Mouse (Mus musculus) embryonic facial prominence, embryonic 12.5 days (tissue): ENCODE measurements around the gene Prmt9. TPM values are rescaled to one million over a fixed set of nuclear protein-coding genes. Genes with fewer than 3 reads are reported as not detected.

Experiments
- ATAC-seq: fragments of 200-750 bp; cut with Nextera tagmentation; 2 replicates; pipeline ENCODE4 v1.8.0; 2017; ENCODE audit not compliant: insufficient number of reproducible peaks, insufficient read depth, low FRiP score, low TSS enrichment
- H3K27ac ChIP-seq: fragments of 300-500 bp; sonication (generic); 2 replicates; pipeline ENCODE4 v1.5.1; 2016; ENCODE audit warnings: mild to moderate bottlenecking
- H3K27me3 ChIP-seq: fragments of 300-500 bp; sonication (generic); 2 replicates; pipeline ENCODE4 v1.6.1; 2016; ENCODE audit warnings: mild to moderate bottlenecking, moderate library complexity
- H3K36me3 ChIP-seq: fragments of 300-500 bp; sonication (generic); 2 replicates; pipeline ENCODE4 v1.6.1; 2016; ENCODE audit warnings: mild to moderate bottlenecking
- H3K4me1 ChIP-seq: fragments of 300-500 bp; sonication (generic); 2 replicates; pipeline ENCODE4 v1.6.1; 2016
- H3K4me2 ChIP-seq: fragments of 300-500 bp; sonication (generic); replicated peaks from 2 replicates; pipeline ENCODE4 v1.6.1; 2016; ENCODE audit warnings: mild to moderate bottlenecking, moderate library complexity
- H3K4me3 ChIP-seq: fragments of 300-500 bp; sonication (generic); 2 replicates; pipeline ENCODE4 v1.5.1; 2016; ENCODE audit warnings: mild to moderate bottlenecking
- H3K9ac ChIP-seq: fragments of 300-500 bp; sonication (generic); 2 replicates; pipeline ENCODE4 v1.6.1; 2016; ENCODE audit warnings: mild to moderate bottlenecking, moderate library complexity
- H3K9me3 ChIP-seq: fragments of 300-500 bp; sonication (generic); 2 replicates; pipeline ENCODE4 v1.6.1; 2016; ENCODE audit warnings: mild to moderate bottlenecking, moderate library complexity
- WGBS: fragments of 180-500 bp; shearing (Covaris S2); methylation state at CpG from one replicate; pipeline ENCODE4 v1.1.7; 2016; 5-methylcytosine and 5-hydroxymethylcytosine counted together
- polyA plus RNA-seq: library from polyadenylated mRNA; unstranded; fragments of >200 nt; fragmentation: Nextera tagmentation; extraction: Ambion mirVana; gene quantifications from 2 replicates; pipeline ENCODE4 v1.2.1, GENCODE M21; 2016

Gene Prmt9
- polyA plus RNA-seq, 1 experiment from 2014 or later: 25.0 TPM

DNA sequence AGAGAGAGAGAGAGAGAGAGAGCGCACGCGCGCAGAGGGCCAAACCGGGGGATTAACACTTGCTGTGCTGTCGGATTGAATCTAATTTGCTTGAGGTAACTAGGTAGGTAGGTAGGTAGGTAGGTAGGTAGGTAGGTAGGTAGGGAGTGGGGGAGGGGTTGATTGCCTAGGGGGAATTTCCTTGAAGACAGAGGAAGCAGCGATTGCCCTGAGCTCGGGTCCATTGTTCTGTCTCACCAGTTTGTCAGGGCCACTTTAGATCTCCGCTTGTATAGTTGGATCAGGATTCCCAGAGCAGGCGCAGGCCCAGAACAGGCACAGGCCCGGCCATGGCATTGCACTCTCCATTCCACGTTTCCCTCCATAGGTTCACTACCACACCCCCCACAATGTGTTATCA is 12.4 kb upstream of the Prmt9 start:
- H3K4me1 ChIP-seq: no peaks in the 10 kb centered on the region
- H3K27ac ChIP-seq: no peak overlapping the region
- no peaks in the 10 kb centered on the region for H3K9me3 ChIP-seq
- no peaks in the 10 kb centered on the region for H3K36me3 ChIP-seq
- ATAC-seq: no peak
- H3K4me3 ChIP-seq: no peak overlapping the region
- 72% methylated on average over 12 of the region's 12 CpGs for WGBS
- H3K9ac ChIP-seq: no peak overlapping the region
- H3K27me3 ChIP-seq: no peaks in the 10 kb centered on the region
- H3K4me2 ChIP-seq: no peak overlapping the region

DNA sequence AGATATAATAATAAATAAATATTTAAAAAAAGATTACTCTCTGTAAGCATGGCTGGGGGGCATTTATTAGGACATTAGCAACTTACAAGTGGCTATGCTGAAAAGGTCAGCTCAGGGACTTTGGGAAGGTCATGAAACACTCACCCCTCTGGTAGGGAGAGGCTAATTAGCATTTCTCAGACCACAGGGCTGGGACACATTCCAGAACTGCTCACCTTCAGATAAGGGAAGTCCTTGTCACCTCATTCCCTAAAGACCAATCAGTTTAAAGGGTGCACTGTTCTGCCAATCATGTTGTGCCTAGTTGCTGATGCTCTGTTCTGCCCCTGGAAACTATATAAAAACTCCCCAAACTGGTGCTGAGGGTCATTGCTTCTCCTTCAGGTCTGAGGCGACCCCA is 10.9 kb upstream of the Prmt9 start:
- WGBS: 70% methylated on average over 1 of the region's 1 CpGs
- H3K4me2 ChIP-seq: no peak overlapping the region
- no peaks in the 10 kb centered on the region for H3K36me3 ChIP-seq
- no peaks in the 10 kb centered on the region for H3K4me1 ChIP-seq
- H3K4me3 ChIP-seq: no peak overlapping the region
- no peaks in the 10 kb centered on the region for H3K9me3 ChIP-seq
- ATAC-seq: no peak
- H3K9ac ChIP-seq: no peak overlapping the region
- H3K27me3 ChIP-seq: no peaks in the 10 kb centered on the region
- no peak overlapping the region for H3K27ac ChIP-seq

DNA sequence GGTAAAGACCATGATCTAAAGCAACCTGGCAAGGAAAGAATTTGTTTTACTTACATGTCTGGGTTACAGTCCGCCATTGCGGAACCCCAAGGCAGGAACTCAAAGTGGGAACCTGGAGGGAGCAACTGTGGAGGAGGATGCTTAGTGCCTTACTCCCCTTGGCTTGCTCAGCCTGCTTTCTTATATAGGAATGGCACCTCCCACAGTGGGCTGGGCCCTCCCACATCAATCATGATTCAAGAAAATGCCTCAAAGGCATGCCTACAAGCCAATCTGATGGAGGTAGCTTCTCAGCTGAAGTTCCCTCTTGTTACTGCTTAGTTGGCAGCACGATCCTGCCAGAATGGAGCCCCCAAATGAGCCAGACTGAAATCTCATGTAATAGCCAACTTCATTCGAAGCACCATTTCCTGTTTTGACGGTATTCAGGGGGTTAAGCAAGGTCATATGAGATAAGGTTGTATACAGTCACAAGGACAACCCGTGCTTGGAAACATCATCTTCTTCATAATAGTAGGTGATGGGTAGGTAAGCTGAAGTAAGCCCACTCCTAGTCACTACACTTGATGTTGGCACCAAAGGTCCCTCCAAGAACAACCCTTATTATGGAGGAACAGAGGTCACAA is 5.9 kb upstream of the Prmt9 start:
- H3K36me3 ChIP-seq: no peaks in the 10 kb centered on the region
- no peak for ATAC-seq
- no peaks in the 10 kb centered on the region for H3K4me1 ChIP-seq
- no peak overlapping the region for H3K27ac ChIP-seq
- H3K9me3 ChIP-seq: no peaks in the 10 kb centered on the region
- 86% methylated on average over 6 of the region's 6 CpGs for WGBS
- H3K4me2 ChIP-seq: no peak overlapping the region
- no peak overlapping the region for H3K4me3 ChIP-seq
- no peaks in the 10 kb centered on the region for H3K27me3 ChIP-seq
- H3K9ac ChIP-seq: no peak overlapping the region

DNA sequence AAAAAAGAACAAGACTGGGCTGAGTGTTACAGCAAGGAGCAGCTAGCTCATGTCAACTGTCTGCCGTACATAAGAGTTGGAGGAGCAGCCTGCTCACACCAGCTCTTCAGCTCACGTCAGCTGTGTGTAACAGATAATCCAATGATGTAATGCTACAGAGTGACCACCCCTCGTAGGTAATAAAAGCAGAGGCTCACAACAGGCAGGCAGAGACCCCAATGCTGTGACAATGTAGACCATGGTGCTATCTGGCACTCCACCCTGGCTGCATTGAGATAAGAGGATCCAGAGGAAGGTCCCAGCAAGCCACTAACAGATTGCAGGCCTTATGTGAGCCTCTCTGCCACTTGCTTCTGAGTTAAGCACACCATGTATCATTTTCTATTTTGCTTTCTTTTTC is 4.8 kb upstream of the Prmt9 start:
- Histone ChIP-seq H3K4me3 (no peak overlapping the region), H3K36me3 (no peaks in the 10 kb centered on the region), H3K4me1 (no peaks in the 10 kb centered on the region), H3K27ac (no peak overlapping the region), H3K4me2 (no peak overlapping the region), H3K9ac (no peak overlapping the region), H3K27me3 (no peaks in the 10 kb centered on the region), H3K9me3 (no peaks in the 10 kb centered on the region)
- no peak for ATAC-seq
- WGBS: 74% methylated on average over 3 of the region's 3 CpGs

DNA sequence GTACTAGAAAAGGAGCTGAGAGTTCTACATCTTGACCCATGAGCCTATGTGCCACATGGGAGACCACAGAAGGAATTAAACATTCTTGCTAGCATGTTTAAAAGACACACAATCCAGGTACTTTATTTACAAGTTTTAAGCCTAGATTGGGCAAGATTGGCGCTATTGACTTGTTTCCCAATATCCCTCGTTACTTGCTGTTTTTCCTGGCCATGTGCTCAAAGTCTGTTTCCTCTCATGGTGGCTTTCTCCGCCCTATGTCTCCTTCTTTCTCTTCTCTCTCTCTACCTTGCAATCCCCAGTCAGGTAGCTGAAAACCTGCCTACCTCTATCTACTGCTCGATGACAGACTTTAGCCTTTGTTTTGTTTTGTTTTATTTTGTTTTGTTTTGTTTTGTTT is 3.6 kb upstream of the Prmt9 start:
- Histone ChIP-seq H3K9me3 (no peaks in the 10 kb centered on the region), H3K9ac (no peak overlapping the region), H3K4me3 (no peak overlapping the region), H3K36me3 (no peaks in the 10 kb centered on the region), H3K4me2 (no peak overlapping the region), H3K4me1 (no peaks in the 10 kb centered on the region), H3K27ac (no peak overlapping the region), H3K27me3 (no peaks in the 10 kb centered on the region)
- ATAC-seq: no peak
- 92% methylated on average over 4 of the region's 4 CpGs for WGBS

DNA sequence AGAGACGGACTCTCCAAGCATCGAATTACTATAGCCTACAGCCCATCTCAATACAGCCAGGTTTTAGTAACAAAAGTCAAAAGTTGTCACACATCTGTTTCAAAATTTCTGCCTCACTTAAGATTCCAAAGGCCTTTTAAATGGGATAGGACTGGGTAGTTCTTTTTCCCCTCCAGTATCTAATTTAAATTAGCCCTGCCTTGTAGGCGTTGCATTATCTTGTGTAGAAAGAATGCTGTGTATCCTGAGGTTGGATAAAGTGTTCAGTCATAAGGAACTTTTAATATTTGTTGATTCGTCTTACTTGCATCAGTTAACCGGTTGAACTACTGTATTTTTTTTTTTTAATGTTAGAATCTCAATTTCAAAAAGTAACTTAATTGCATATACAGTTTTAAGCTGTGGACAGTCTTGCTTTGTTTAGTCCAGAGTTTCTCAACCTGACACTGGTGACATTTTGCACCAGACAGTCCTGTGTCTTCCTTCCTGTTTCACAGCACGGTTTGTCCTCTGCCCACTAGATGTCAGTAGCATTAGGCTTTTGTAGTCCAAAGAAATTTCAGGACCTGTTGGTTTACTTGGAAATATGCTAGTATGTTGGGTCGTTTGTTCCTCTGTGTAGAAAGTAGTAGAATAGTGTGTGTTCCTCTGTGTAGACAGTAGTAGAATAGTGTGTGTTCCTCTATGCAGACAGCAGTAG is 834 bp downstream of the Prmt9 start:
- Histone ChIP-seq H3K4me3 (peak overlapping the region; percentile 72), H3K4me1 (peaks cover 5% of the 10 kb centered on the region; the same call in 1 of the 2 replicates), H3K27ac (peak overlapping the region; percentile 79; the same call in 1 of the 2 replicates), H3K4me2 (peak overlapping the region; percentile 71), H3K27me3 (no peaks in the 10 kb centered on the region), H3K9ac (peak overlapping the region; percentile 80), H3K9me3 (peaks cover 4% of the 10 kb centered on the region; the same call in 1 of the 2 replicates), H3K36me3 (peaks cover 27% of the 10 kb centered on the region)
- ATAC-seq: no peak
- WGBS: 29% methylated on average over 7 of the region's 7 CpGs

DNA sequence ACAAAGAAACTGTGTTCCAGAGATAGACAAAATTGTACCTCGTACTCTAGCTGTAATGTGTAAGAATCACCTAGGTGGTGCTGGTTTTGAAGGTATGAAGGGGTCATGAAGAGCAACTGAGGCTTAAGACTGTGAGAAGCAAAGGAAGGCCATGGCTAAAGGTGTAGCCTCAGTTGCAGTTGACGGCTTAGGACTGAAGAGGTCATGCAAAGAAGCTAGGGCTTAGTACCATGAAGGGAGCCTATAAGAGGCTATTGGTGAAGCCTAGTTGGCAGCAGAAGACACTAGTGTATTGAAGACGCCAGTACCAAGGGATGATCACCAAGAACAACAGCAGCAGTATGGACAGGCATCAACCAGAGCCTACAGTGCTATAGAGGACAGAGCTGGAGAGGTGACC is 3.3 kb downstream of the Prmt9 start:
- WGBS: 94% methylated on average over 3 of the region's 3 CpGs
- Histone ChIP-seq H3K4me3 (no peak overlapping the region), H3K27ac (no peak overlapping the region), H3K36me3 (peaks cover 48% of the 10 kb centered on the region), H3K9ac (no peak overlapping the region), H3K4me2 (no peak overlapping the region), H3K9me3 (peaks cover 4% of the 10 kb centered on the region; the same call in 1 of the 2 replicates), H3K4me1 (peaks cover 5% of the 10 kb centered on the region; the same call in 1 of the 2 replicates), H3K27me3 (no peaks in the 10 kb centered on the region)
- no peak for ATAC-seq

DNA sequence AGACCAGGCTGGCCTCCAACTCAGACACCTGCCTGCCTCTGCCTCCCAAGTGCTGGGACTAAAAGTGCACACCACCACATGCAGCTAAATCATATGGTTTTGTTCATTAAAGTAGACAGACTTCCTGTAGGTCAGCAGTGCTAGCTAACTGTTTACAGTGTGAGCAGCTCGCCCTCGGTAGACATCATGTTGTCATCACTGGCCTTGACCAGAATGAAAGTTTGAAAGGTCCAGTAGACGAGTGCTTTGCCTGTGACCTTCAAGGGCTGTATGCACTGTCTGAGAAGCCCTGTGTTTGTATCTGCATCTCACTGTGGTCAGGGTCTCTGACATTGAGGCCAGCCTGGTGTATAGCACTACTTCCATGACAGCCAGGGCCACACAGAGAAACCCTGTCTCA is 12.2 kb downstream of the Prmt9 start:
- Histone ChIP-seq H3K4me2 (no peak overlapping the region), H3K9ac (no peak overlapping the region), H3K27ac (no peak overlapping the region), H3K4me3 (no peak overlapping the region), H3K27me3 (no peaks in the 10 kb centered on the region), H3K4me1 (no peaks in the 10 kb centered on the region), H3K9me3 (no peaks in the 10 kb centered on the region), H3K36me3 (peaks cover 70% of the 10 kb centered on the region)
- no peak for ATAC-seq
- WGBS: 84% methylated on average over 3 of the region's 3 CpGs

DNA sequence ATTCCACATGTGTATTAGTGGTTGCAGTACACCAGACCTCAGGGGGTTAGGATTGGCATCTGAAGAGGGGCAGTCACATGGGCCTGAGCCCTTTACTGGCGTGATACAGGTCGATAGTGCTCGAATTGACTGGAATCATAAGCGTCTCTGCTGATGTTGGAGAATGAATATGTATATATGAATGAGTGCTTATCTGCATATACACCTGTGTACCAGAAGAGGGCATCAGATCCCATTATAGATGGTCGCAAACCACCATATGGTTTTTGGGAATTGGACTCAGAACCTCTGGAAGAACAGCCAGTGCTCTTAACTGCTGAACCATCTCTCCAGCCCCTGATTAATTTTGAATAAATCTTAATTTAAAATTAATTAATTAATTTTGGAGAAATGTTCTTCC is 25.0 kb downstream of the Prmt9 start:
- no peak for ATAC-seq
- Histone ChIP-seq H3K4me3 (no peak overlapping the region), H3K4me1 (no peaks in the 10 kb centered on the region), H3K36me3 (peaks cover 40% of the 10 kb centered on the region), H3K9ac (no peak overlapping the region), H3K4me2 (no peak overlapping the region), H3K27me3 (no peaks in the 10 kb centered on the region), H3K27ac (no peak overlapping the region), H3K9me3 (no peaks in the 10 kb centered on the region)
- WGBS: 83% methylated on average over 5 of the region's 5 CpGs

DNA sequence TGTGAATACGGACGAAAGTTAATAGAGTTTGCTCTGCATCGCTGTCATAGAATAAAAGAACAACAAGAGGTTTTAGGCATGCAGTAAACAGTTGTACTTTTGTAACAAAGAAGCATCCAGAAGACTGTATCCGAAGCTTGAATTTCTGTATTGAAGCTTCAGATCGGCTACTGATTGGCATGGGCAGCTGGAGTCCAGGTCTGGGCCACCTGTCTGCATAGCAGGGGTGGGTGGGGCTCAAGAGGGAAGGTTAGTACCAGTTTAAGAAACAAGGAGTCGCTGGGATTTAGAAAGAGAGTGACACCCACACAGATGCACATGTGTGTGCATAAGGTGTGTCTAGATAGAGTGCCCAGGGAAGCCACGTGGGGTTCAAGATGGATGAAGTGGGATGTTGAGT is 28.5 kb downstream of the Prmt9 start:
- ATAC-seq: no peak
- H3K36me3 ChIP-seq: peaks cover 52% of the 10 kb centered on the region
- no peak overlapping the region for H3K4me2 ChIP-seq
- WGBS: 93% methylated on average over 7 of the region's 7 CpGs
- H3K27ac ChIP-seq: no peak overlapping the region
- H3K9ac ChIP-seq: no peak overlapping the region
- no peaks in the 10 kb centered on the region for H3K9me3 ChIP-seq
- H3K27me3 ChIP-seq: no peaks in the 10 kb centered on the region
- H3K4me3 ChIP-seq: no peak overlapping the region
- no peaks in the 10 kb centered on the region for H3K4me1 ChIP-seq

DNA sequence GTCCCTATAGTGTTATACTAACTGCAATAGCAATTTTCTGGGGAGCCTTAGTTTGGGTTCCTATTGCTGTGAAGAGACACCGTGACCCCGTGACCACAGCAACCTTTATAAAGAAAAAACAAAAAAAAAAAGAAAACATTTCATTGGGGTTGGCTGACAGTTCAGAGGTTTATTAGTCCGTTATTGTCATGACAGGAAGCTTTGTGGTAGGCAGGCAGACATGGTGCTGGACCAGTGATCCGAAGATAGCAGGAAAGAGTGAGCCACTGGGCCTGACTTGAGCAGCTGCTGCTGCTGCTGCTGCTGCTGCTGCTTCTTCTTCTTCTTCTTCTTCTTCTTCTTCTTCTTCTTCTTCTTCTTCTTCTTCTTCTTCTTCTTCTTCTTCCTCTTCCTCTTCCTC is 35.0 kb downstream of the Prmt9 start:
- no peak overlapping the region for H3K4me3 ChIP-seq
- ATAC-seq: no peak
- no peaks in the 10 kb centered on the region for H3K4me1 ChIP-seq
- H3K9me3 ChIP-seq: no peaks in the 10 kb centered on the region
- no peak overlapping the region for H3K9ac ChIP-seq
- no peak overlapping the region for H3K4me2 ChIP-seq
- no peak overlapping the region for H3K27ac ChIP-seq
- peaks cover 25% of the 10 kb centered on the region for H3K36me3 ChIP-seq
- WGBS: 85% methylated on average over 4 of the region's 4 CpGs
- H3K27me3 ChIP-seq: no peaks in the 10 kb centered on the region

DNA sequence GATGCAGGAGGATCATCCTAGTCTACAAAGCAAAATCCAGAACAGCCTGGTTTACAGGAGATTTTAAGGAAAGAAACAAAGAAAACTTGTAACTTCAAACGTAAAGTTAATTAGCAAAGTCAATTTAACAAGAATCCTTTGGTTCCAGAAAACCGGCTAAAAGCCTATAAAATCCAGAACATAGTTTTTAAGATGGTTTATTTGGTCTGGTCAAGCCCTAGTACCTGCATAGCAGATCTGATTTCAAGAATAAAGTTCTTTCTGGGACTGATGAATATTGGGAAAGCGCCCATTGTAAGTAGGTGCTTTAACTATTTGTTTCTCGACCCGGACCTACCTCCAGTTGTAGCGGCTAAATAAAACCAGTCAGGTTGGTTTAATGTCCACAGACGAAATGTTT is 60.4 kb downstream of the Prmt9 start:
- peaks cover 5% of the 10 kb centered on the region; the same call in 1 of the 2 replicates for H3K4me1 ChIP-seq
- peak overlapping the region; percentile 63 for H3K9ac ChIP-seq
- no peak overlapping the region for H3K27ac ChIP-seq
- no peaks in the 10 kb centered on the region for H3K9me3 ChIP-seq
- no peak for ATAC-seq
- H3K36me3 ChIP-seq: peaks cover 7% of the 10 kb centered on the region; the same call in 1 of the 2 replicates
- WGBS: 10% methylated on average over 7 of the region's 7 CpGs
- H3K4me3 ChIP-seq: peak overlapping the region; percentile 86
- H3K4me2 ChIP-seq: peak overlapping the region; percentile 75
- no peaks in the 10 kb centered on the region for H3K27me3 ChIP-seq
